Mouse (Mus musculus) lung, embryonic 15.5 days (tissue): Measurements from ENCODE around the gene Wipf1. TPM values are rescaled to one million over a fixed set of nuclear protein-coding genes. Genes with fewer than 3 reads are reported as not detected.

Experiments used
- ATAC-seq: fragments of 200-750 bp; cut with Nextera tagmentation; 2 replicates; pipeline ENCODE4 v1.8.0; 2017; ENCODE audit warnings: moderate number of reproducible peaks, borderline replicate concordance; ENCODE audit not compliant: low FRiP score, low TSS enrichment; ENCODE audit errors: extremely low read depth
- H3K27ac ChIP-seq: fragments of 300-500 bp; sonication (generic); 2 replicates; pipeline ENCODE4 v1.5.1; 2015; ENCODE audit warnings: moderate library complexity, mild to moderate bottlenecking, inconsistent platforms
- H3K27me3 ChIP-seq: fragments of 300-500 bp; sonication (generic); 2 replicates; pipeline ENCODE4 v1.6.1; 2015; ENCODE audit warnings: inconsistent platforms
- H3K36me3 ChIP-seq: fragments of 300-500 bp; sonication (generic); 2 replicates; pipeline ENCODE4 v1.6.1; 2015; ENCODE audit warnings: inconsistent platforms
- H3K4me1 ChIP-seq: fragments of 300-500 bp; sonication (generic); 2 replicates; pipeline ENCODE4 v1.6.1; 2015; ENCODE audit warnings: inconsistent platforms
- H3K4me2 ChIP-seq: fragments of 300-500 bp; sonication (generic); 2 replicates; pipeline ENCODE4 v1.6.1; 2015; ENCODE audit warnings: inconsistent platforms, mild to moderate bottlenecking, moderate library complexity
- H3K4me3 ChIP-seq: fragments of 300-500 bp; sonication (generic); 2 replicates; pipeline ENCODE4 v1.5.1; 2015; ENCODE audit warnings: mild to moderate bottlenecking, inconsistent platforms
- H3K9ac ChIP-seq: fragments of 300-500 bp; sonication (generic); 2 replicates; pipeline ENCODE4 v1.6.1; 2015; ENCODE audit warnings: inconsistent platforms
- H3K9me3 ChIP-seq: fragments of 300-500 bp; sonication (generic); 2 replicates; pipeline ENCODE4 v1.6.1; 2016; ENCODE audit warnings: inconsistent platforms
- WGBS: fragments of 180-500 bp; shearing (Covaris S2); methylation state at CpG from one replicate; pipeline ENCODE4 v1.1.7; 2015; 5-methylcytosine and 5-hydroxymethylcytosine counted together
- polyA plus RNA-seq: library from polyadenylated mRNA; unstranded; fragments of >200 nt; fragmentation: Nextera tagmentation; extraction: Ambion mirVana; gene quantifications from 2 replicates; pipeline ENCODE4 v1.2.1, GENCODE M21; 2015

Wipf1 gene
- polyA plus RNA-seq, 1 experiment from 2014 or later, result 10.2 TPM

DNA sequence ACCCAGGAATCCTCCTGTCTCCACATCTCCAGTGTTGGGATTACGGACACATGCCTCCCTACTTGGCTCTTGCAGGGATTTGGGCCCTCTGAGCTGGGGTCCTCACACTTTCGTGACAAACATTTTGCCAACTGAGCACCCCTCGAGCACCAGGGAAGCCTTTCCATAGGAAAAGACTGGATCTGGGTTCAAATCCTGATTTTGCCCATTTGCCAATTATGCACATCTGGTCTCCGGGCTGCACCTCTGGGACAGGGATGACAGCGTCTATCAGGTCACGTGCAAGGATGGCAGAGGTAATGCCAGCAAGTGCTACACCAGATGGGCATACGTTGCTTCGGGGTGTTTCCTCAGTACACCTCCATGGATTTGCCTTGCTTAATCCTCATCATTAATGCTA lies 119.5 kb downstream of the Wipf1 start:
- Histone ChIP-seq H3K9me3 (no peaks in the 10 kb centered on the region), H3K27ac (no peak overlapping the region), H3K4me3 (no peak overlapping the region), H3K4me1 (no peaks in the 10 kb centered on the region), H3K9ac (no peak overlapping the region), H3K36me3 (no peaks in the 10 kb centered on the region), H3K4me2 (no peak overlapping the region), H3K27me3 (no peaks in the 10 kb centered on the region)
- ATAC-seq, result no peak
- 93% methylated on average over 8 of the region's 8 CpGs for WGBS

DNA sequence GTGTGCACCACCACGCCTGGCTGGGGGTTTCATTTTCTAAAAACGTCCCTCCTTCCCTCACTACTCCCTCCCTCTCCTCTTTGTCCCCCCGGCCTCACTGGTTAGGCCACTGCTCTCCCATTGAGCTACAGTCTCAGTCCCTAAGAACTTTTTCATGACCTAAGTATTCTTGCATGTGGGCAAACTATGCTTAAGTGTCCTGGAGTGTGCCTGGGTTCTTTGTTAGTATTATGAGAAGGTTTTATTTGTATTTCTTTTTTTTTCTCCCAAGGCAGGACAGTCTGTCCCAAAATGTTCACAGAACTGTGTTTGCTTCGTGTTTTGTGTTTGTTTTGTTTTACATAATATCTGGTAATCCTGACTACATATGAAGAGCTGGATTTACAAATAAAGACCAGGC lies 121.9 kb downstream of the Wipf1 start:
- H3K27ac ChIP-seq, result no peak overlapping the region
- no peaks in the 10 kb centered on the region for H3K4me1 ChIP-seq
- no peak for ATAC-seq
- no peaks in the 10 kb centered on the region for H3K9me3 ChIP-seq
- H3K4me3 ChIP-seq, result no peak overlapping the region
- H3K36me3 ChIP-seq, result no peaks in the 10 kb centered on the region
- 40% methylated on average over 4 of the region's 4 CpGs for WGBS
- H3K4me2 ChIP-seq, result no peak overlapping the region
- H3K27me3 ChIP-seq, result no peaks in the 10 kb centered on the region
- no peak overlapping the region for H3K9ac ChIP-seq

DNA sequence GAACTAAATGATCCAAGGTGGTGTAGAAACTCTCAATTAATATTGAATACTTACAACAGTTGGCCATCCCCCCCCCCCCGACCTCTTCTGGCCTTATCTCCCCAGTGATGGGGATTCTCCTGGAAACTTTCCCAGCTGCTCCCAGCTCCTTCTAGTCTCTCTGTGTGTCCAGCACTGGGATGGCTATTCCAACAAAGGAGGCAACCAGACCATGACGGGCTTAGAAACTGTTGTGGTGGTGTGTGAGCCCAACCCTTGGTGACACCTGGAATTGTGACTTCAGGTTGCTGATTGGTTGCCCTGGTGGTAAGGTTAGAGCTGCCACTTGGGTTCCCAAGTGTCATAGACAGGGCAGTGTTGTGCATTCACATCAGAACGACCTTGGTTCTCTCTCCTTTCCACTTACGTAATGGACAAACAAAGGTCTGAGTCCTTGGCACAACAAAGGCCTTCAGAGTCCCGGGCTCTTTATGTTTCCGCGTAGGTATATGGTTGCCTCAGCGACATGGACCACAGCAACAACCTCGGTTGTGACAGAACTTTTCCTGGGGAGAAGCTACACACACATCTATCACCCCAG lies 123.1 kb downstream of the Wipf1 start:
- Histone ChIP-seq H3K9ac (no peak overlapping the region), H3K4me3 (no peak overlapping the region), H3K9me3 (no peaks in the 10 kb centered on the region), H3K36me3 (no peaks in the 10 kb centered on the region), H3K4me2 (no peak overlapping the region), H3K4me1 (no peaks in the 10 kb centered on the region), H3K27me3 (no peaks in the 10 kb centered on the region), H3K27ac (no peak overlapping the region)
- WGBS, result 76% methylated on average over 9 of the region's 9 CpGs
- no peak for ATAC-seq

DNA sequence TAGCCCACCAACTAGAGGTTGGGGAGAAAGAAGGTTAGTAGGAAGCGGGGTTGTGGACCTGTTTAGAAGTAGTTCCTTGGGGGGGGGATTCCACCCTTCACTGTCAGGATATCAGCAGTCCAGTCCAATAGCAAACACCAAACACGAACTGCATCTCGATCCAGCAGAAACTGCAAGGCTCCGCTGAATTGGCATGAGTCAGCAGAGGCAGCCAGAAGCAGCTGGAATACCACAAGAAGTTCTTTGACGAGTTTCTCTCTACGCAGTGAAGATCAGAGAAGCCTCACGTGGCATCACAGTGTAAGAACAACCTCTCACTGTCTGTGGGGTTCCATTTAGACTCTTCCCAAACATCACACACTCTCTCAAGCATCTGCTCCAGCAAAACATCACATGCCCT lies 124.6 kb downstream of the Wipf1 start:
- H3K9me3 ChIP-seq, result no peaks in the 10 kb centered on the region
- no peaks in the 10 kb centered on the region for H3K27me3 ChIP-seq
- H3K27ac ChIP-seq, result no peak overlapping the region
- H3K9ac ChIP-seq, result no peak overlapping the region
- no peak overlapping the region for H3K4me2 ChIP-seq
- H3K4me3 ChIP-seq, result no peak overlapping the region
- no peak for ATAC-seq
- no peaks in the 10 kb centered on the region for H3K36me3 ChIP-seq
- no peaks in the 10 kb centered on the region for H3K4me1 ChIP-seq
- WGBS, result 83% methylated on average over 7 of the region's 7 CpGs

DNA sequence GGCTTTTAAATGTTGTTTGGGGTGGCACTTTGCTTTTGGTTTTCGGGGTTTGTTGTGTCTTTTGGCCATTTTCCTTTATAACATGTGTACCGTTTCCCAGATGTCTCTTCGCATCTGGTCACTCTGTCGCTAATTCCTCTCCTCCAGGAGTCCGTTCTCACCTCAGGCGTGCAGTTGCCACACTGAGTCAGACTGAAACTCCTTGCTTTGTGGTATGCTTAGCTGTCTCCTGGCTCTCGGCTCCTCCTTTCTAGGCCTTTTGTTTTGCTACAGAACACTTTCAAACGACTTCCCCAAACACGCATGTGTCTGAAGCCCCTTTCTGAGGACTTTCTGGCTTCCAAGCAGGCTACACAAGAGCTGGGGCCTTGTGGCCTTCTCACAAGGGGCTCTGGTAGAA lies 125.1 kb downstream of the Wipf1 start:
- no peaks in the 10 kb centered on the region for H3K4me1 ChIP-seq
- no peak overlapping the region for H3K27ac ChIP-seq
- H3K4me2 ChIP-seq, result no peak overlapping the region
- no peaks in the 10 kb centered on the region for H3K36me3 ChIP-seq
- H3K4me3 ChIP-seq, result no peak overlapping the region
- no peaks in the 10 kb centered on the region for H3K9me3 ChIP-seq
- no peak overlapping the region for H3K9ac ChIP-seq
- no peak for ATAC-seq
- no peaks in the 10 kb centered on the region for H3K27me3 ChIP-seq
- WGBS, result 80% methylated on average over 9 of the region's 9 CpGs

DNA sequence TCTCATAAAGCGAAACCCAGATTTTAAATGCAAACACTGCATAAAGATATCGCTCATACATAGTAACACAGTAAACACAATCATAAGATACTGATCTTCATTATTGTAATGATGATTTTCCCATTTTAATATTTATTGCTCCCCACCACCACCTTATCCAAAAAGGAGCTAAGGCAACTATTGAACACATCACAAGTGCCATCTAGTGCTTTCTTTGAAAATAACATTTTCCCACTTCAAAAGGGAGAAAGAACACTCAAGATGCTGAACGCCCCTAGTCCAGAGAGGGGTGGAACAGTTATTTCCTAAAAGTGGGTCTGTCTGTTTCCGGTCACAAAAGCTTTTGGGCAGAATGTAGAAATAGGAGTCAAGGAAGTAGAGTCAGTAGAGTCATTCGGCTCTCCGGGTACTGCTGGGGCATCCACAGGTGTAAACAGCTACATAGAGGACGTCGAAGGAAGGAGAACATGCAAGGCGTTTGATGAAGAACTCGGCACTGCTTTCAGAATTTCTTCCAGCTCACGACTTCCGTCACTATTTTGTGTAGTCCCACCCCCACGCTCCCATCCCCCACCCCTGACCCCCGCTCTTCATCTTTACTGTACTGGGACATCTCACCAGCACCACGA lies 126.0 kb downstream of the Wipf1 start:
- Histone ChIP-seq H3K27me3 (no peaks in the 10 kb centered on the region), H3K4me1 (no peaks in the 10 kb centered on the region), H3K9me3 (no peaks in the 10 kb centered on the region), H3K27ac (no peak overlapping the region), H3K36me3 (no peaks in the 10 kb centered on the region), H3K4me3 (no peak overlapping the region), H3K9ac (no peak overlapping the region), H3K4me2 (no peak overlapping the region)
- no peak for ATAC-seq
- WGBS, result 69% methylated on average over 15 of the region's 15 CpGs

DNA sequence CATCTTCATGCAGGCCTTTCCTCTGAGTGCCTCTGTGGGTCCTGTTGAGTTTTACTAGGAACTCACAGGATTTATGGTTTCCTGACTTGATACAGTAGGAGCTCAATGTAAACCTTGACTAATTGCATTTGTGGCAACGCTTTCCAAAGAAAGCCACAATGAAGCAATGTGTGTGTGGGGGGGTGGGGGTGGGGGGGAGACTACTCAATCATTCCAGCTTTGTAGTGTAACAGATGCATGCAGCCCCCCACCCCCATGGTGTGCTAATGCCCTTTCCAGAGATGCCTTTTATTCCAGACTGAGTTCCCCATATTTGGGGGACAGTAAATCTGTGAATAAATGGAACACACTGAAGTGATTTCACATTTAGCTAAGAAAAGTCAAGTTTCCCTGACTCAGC lies 127.8 kb downstream of the Wipf1 start:
- ATAC-seq, result no peak
- Histone ChIP-seq H3K4me2 (no peak overlapping the region), H3K4me3 (no peak overlapping the region), H3K9ac (no peak overlapping the region), H3K9me3 (no peaks in the 10 kb centered on the region), H3K4me1 (no peaks in the 10 kb centered on the region), H3K36me3 (no peaks in the 10 kb centered on the region), H3K27ac (no peak overlapping the region), H3K27me3 (no peaks in the 10 kb centered on the region)
- 23% methylated on average over 1 of the region's 1 CpGs for WGBS

DNA sequence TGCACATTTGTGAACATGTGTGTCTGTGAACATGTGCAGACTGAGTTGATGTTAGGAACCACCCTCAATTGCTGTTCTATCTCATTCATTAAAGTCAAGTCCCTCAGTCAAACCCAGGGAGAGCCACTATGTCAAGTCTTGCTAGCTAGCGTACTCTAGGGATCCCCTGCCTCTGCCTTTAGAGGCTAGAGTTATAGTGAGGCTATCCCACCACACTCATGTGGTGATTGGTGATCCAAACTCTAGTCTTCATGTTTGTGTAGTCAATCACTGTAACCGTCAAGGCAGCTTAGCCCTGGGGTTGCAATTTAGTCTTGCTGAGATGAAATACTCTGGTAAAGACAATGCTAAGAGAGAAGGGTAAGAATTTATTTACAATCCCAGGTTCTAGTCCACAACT lies 132.1 kb downstream of the Wipf1 start:
- no peak for ATAC-seq
- Histone ChIP-seq H3K4me2 (no peak overlapping the region), H3K4me3 (no peak overlapping the region), H3K4me1 (no peaks in the 10 kb centered on the region), H3K27ac (no peak overlapping the region), H3K9me3 (no peaks in the 10 kb centered on the region), H3K27me3 (no peaks in the 10 kb centered on the region), H3K9ac (no peak overlapping the region), H3K36me3 (no peaks in the 10 kb centered on the region)
- 90% methylated on average over 2 of the region's 2 CpGs for WGBS

DNA sequence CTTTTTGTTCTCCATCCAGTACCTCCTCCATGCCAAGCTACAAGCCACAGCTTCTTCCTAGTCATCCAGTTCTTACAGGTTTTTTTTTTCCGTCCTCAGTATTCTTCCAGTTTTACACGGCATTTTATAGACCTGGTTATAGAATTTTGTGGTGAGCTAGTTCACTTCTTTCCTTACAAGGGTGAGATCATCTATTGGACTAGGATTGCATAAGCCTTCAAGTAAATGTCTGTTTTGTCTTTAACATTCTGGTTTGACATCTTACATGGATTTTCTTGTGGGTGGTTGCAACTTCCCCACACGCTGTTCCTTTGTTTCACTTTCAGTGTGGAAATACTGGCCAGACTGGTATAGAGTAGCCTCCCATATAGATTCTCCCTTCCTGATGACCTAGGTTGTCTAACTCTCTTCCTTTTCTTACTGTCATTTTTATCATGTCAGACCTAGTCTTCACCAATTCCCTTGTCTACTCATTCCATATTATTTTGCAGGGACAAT lies 132.7 kb downstream of the Wipf1 start:
- Histone ChIP-seq H3K36me3 (no peaks in the 10 kb centered on the region), H3K9me3 (no peaks in the 10 kb centered on the region), H3K4me2 (no peak overlapping the region), H3K4me1 (no peaks in the 10 kb centered on the region), H3K27me3 (no peaks in the 10 kb centered on the region), H3K9ac (no peak overlapping the region), H3K27ac (no peak overlapping the region), H3K4me3 (no peak overlapping the region)
- ATAC-seq, result no peak
- WGBS, result 84% methylated on average over 3 of the region's 3 CpGs

DNA sequence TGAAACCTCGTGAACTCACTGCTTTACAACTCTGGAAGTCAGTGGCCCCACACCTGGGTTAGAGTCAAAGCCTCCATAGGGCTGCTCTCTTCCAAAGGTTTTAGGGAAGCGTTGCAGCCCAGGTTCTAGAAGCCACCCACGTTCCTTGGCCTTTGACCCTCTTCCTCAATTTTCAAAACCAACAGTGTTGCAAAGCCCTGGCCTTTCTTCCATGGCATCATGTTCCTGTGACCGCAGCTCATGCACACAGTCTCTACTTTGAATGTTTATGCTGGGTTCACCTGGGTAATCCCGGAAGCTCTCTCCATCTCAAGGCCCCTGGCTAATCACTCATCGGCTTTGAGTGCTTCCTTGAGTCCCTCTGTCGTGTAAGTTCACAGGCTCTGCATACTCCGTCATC lies 134.0 kb downstream of the Wipf1 start:
- Histone ChIP-seq H3K9me3 (no peaks in the 10 kb centered on the region), H3K9ac (no peak overlapping the region), H3K27ac (no peak overlapping the region), H3K4me3 (no peak overlapping the region), H3K27me3 (no peaks in the 10 kb centered on the region), H3K36me3 (no peaks in the 10 kb centered on the region), H3K4me2 (no peak overlapping the region), H3K4me1 (no peaks in the 10 kb centered on the region)
- 61% methylated on average over 8 of the region's 8 CpGs for WGBS
- no peak for ATAC-seq

DNA sequence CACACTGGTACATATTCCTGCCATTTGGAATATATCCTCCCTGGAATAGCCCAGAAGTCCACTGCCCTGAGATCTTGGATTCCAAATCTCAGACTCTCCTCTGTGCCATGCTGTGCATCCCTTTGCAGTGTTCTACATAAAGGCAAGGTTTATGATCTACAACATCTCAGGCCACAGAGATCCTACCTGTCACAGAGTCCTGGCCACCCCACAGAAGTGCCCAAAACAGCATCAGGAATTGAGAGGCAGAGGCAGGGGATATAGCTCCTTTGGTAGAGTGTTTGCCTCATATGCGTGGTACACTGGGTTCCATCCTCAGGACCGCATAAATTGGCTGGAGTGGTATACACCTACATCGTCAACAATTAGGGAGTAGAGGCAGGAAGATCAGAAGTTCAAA lies 135.1 kb downstream of the Wipf1 start:
- no peaks in the 10 kb centered on the region for H3K27me3 ChIP-seq
- H3K4me2 ChIP-seq, result no peak overlapping the region
- no peak overlapping the region for H3K27ac ChIP-seq
- H3K9ac ChIP-seq, result no peak overlapping the region
- H3K4me3 ChIP-seq, result no peak overlapping the region
- H3K4me1 ChIP-seq, result no peaks in the 10 kb centered on the region
- 78% methylated on average over 3 of the region's 3 CpGs for WGBS
- no peak for ATAC-seq
- no peaks in the 10 kb centered on the region for H3K9me3 ChIP-seq
- no peaks in the 10 kb centered on the region for H3K36me3 ChIP-seq

DNA sequence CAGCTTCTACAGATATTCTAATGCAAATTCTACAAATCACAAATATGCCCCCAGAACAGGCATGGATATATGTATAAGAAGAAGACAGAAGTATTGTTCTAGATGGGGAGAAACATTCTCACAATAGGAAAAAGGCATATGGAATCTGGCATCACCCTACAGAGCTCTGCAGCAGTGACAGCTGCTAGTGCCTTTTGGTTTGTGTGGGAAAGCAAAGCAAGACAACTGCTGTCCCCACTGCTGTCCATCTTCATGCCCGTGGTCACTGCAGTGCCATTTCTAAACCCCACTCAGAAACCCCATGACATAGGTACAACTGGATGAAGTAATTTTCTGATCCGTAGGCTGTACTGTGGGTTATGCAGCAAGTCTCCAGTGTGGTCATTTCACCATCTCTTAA lies 136.8 kb downstream of the Wipf1 start:
- WGBS, result 88% methylated on average over 2 of the region's 2 CpGs
- Histone ChIP-seq H3K9ac (no peak overlapping the region), H3K36me3 (no peaks in the 10 kb centered on the region), H3K27ac (no peak overlapping the region), H3K4me1 (no peaks in the 10 kb centered on the region), H3K9me3 (no peaks in the 10 kb centered on the region), H3K4me2 (no peak overlapping the region), H3K27me3 (no peaks in the 10 kb centered on the region), H3K4me3 (no peak overlapping the region)
- ATAC-seq, result no peak

DNA sequence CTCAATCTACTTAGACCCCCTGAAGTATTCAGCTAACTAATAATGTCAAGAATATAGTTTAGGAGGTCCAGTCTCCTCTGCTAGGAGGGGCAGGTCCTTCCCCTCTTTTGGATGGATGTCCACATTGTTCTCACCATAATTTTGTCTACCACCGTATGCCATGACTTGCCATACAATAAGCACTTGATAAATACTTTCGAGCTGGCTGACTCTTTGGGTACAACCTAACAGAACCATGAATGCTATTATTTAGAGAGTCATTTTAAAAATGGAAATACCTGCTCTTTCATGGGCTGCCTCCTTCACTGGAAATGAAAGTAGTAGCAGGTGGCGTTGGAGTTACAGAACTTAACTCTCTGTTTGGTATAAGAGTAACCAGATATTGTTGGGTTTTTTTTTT lies 139.6 kb downstream of the Wipf1 start:
- 83% methylated on average over 3 of the region's 3 CpGs for WGBS
- H3K27ac ChIP-seq, result no peak overlapping the region
- H3K4me3 ChIP-seq, result no peak overlapping the region
- no peaks in the 10 kb centered on the region for H3K36me3 ChIP-seq
- H3K27me3 ChIP-seq, result no peaks in the 10 kb centered on the region
- ATAC-seq, result no peak
- no peak overlapping the region for H3K9ac ChIP-seq
- peaks cover 7% of the 10 kb centered on the region for H3K4me1 ChIP-seq
- no peaks in the 10 kb centered on the region for H3K9me3 ChIP-seq
- H3K4me2 ChIP-seq, result no peak overlapping the region
